In genomic region chr10:99227968-99228864, GRCm38 (mm10) we compare ENCODE assay signal across 9 mouse cellular contexts. TPM values are rescaled to one million over a fixed set of nuclear protein-coding genes. Genes with fewer than 3 reads are reported as not detected.
DNase-seq lines count a peak whose midpoint lies in the region; ATAC-seq and TF ChIP-seq lines count a peak whose summit lies in the region.
"Had no signal": no experiment of that assay in that cellular context is flagged by ENCODE, and none has a peak within 500 bp of the region (broad histone marks: within the 10 kb centered on the region; RNA-seq: fewer than 3 reads in every experiment).

No protein-coding gene starts in this region.

- peaks cover 15% of the 10 kb centered on the region for H3K4me1 ChIP-seq in forebrain, embryonic 13.5 days
- peaks cover 36% of the 10 kb centered on the region for H3K4me1 ChIP-seq in kidney, embryonic 15.5 days
- peaks cover 32% of the 10 kb centered on the region for H3K4me1 ChIP-seq in liver, postnatal 0 days (ENCODE audit: insufficient read depth)
- H3K4me1 ChIP-seq in neural tube, embryonic 14.5 days (ENCODE audit: control insufficient read depth, insufficient read depth, low read length) = peaks cover 9% of the 10 kb centered on the region; the same call in 1 of the 2 replicates

- H3K36me3 ChIP-seq in forebrain, embryonic 13.5 days (ENCODE audit: poor library complexity, severe bottlenecking) = no peaks in the 10 kb centered on the region
- no peaks in the 10 kb centered on the region for H3K36me3 ChIP-seq in kidney, embryonic 15.5 days
- H3K36me3 ChIP-seq in liver, postnatal 0 days (replicated peaks; ENCODE audit: insufficient read depth, low read length) = no peaks in the 10 kb centered on the region
- H3K36me3 ChIP-seq in neural tube, embryonic 14.5 days (ENCODE audit: control insufficient read depth, insufficient read depth, low read length) = no peaks in the 10 kb centered on the region

- ATAC-seq in forebrain, embryonic 13.5 days = no peak
- peak; percentile 26 for ATAC-seq in kidney, embryonic 15.5 days (replicated peaks; ENCODE audit: low FRiP score)
- ATAC-seq in liver, postnatal 0 days = no peak
- ATAC-seq in neural tube, embryonic 14.5 days (ENCODE audit: low read depth) = 0 out of 2 replicates have a peak, but pooled peaks have one; percentile 41
- ATAC-seq: Patski had no signal

- WGBS in forebrain, embryonic 13.5 days = 31% methylated on average over 17 of the region's 17 CpGs
- WGBS in kidney, embryonic 15.5 days = 34% methylated on average over 17 of the region's 17 CpGs
- 25% methylated on average over 17 of the region's 17 CpGs for WGBS in liver, postnatal 0 days (ENCODE audit: insufficient replicate concordance)
- 37% methylated on average over 17 of the region's 17 CpGs for WGBS in neural tube, embryonic 14.5 days

- H3K9me3 ChIP-seq in forebrain, embryonic 13.5 days (replicated peaks) = no peaks in the 10 kb centered on the region
- H3K9me3 ChIP-seq in kidney, embryonic 15.5 days (replicated peaks) = no peaks in the 10 kb centered on the region
- H3K9me3 ChIP-seq in liver, postnatal 0 days (ENCODE audit: low read length) = no peaks in the 10 kb centered on the region
- H3K9me3 ChIP-seq in neural tube, embryonic 14.5 days (ENCODE audit: control insufficient read depth, low read length) = no peaks in the 10 kb centered on the region

- DNase-seq in left cerebral cortex, adult 11 months (ENCODE audit: low spot score) = peak; percentile 32
- no peak for DNase-seq in left cerebral cortex, postnatal 10 days (ENCODE audit: extremely low spot score in 1 of 2, low spot score in 2 of 2)
- no peak for DNase-seq in liver, postnatal 0 days
- no peak for DNase-seq in adipocyte (ENCODE audit: low spot score)
- no peak for DNase-seq in spleen, postnatal 14 days (ENCODE audit: low spot score in 2 of 2)

- H3K9ac ChIP-seq in forebrain, embryonic 13.5 days = no peak overlapping the region
- H3K9ac ChIP-seq in kidney, embryonic 15.5 days = no peak overlapping the region
- no peak overlapping the region for H3K9ac ChIP-seq in liver, postnatal 0 days (replicated peaks)
- no peak overlapping the region for H3K9ac ChIP-seq in neural tube, embryonic 14.5 days (replicated peaks; ENCODE audit: low read depth, low read length)

- H3K4me3 ChIP-seq in forebrain, embryonic 13.5 days = no peak overlapping the region
- no peak overlapping the region for H3K4me3 ChIP-seq in kidney, embryonic 15.5 days (replicated peaks)
- H3K4me3 ChIP-seq in liver, postnatal 0 days (ENCODE audit: low read depth, low read length) = no peak overlapping the region
- H3K4me3 ChIP-seq in neural tube, embryonic 14.5 days (ENCODE audit: low read depth, low read length) = no peak overlapping the region

- H3K4me2 ChIP-seq in forebrain, embryonic 13.5 days = peak overlapping the region; percentile 20; the same call in 1 of the 2 replicates
- peak overlapping the region; percentile 48 for H3K4me2 ChIP-seq in kidney, embryonic 15.5 days
- H3K4me2 ChIP-seq in liver, postnatal 0 days (ENCODE audit: low read depth, low read length) = peak overlapping the region; percentile 42
- peak overlapping the region; percentile 11; the same call in 1 of the 2 replicates for H3K4me2 ChIP-seq in neural tube, embryonic 14.5 days (ENCODE audit: low read depth, low read length)

- 0 out of 2 replicates have a peak, but pooled peaks cover 8% of the 10 kb centered on the region for H3K27me3 ChIP-seq in forebrain, embryonic 13.5 days
- H3K27me3 ChIP-seq in kidney, embryonic 15.5 days = no peaks in the 10 kb centered on the region
- H3K27me3 ChIP-seq in liver, postnatal 0 days (ENCODE audit: insufficient read depth, low read length) = no peaks in the 10 kb centered on the region
- H3K27me3 ChIP-seq in neural tube, embryonic 14.5 days (ENCODE audit: control insufficient read depth, insufficient read depth, low read length) = no peaks in the 10 kb centered on the region
- H3K27me3 ChIP-seq: Patski had no signal

- H3K27ac ChIP-seq in forebrain, embryonic 13.5 days = 0 out of 2 replicates have a peak overlapping the region, but pooled peaks have one; percentile 10
- peak overlapping the region; percentile 74 for H3K27ac ChIP-seq in kidney, embryonic 15.5 days
- peak overlapping the region; percentile 71; the same call in 1 of the 2 replicates for H3K27ac ChIP-seq in liver, postnatal 0 days (ENCODE audit: low read depth)
- 0 out of 2 replicates have a peak overlapping the region, but pooled peaks have one; percentile 44 for H3K27ac ChIP-seq in neural tube, embryonic 14.5 days (ENCODE audit: low read depth, low read length)

- intact Hi-C loops in left cerebral cortex, postnatal 10 days (cut with DNase I) = no loop called here

- no peak for TF ChIP-seq EP300 in liver, postnatal 0 days (IDR thresholded peaks at IDR 0.05; ENCODE audit: low read depth)

- no peak for TF ChIP-seq CTCF in liver, postnatal 0 days (IDR thresholded peaks at IDR 0.05; ENCODE audit: low read depth)

RNA-seq across cellular contexts. Expression of gene Dusp6, which starts 34.8 kb away (rescaled TPM):
- 10 to 100 TPM; 68.8 to 72.4 TPM for total RNA-seq in left cerebral cortex, postnatal 10 days (2021)
- polyA plus RNA-seq in forebrain, embryonic 13.5 days (2015; fragmentation: Nextera tagmentation; extraction: Ambion mirVana) = 24.9 and 26.8 TPM in 2 replicates
- polyA plus RNA-seq in kidney, embryonic 15.5 days (2015; fragmentation: Nextera tagmentation; extraction: Ambion mirVana) = 85.7 and 88.7 TPM in 2 replicates
- polyA plus RNA-seq in liver, postnatal 0 days (2015; fragmentation: Nextera tagmentation; extraction: Ambion mirVana) = 15.4 and 16.8 TPM in 2 replicates
- 20.3 and 27.6 TPM in 2 replicates for polyA plus RNA-seq in neural tube, embryonic 14.5 days (2014; fragmentation: Nextera tagmentation; extraction: Ambion mirVana)

Comparison
In these comparisons a context has a peak if more than half of its experiments do, and no peak if none do; other contexts are left out.
1. ATAC-seq: peak in kidney, embryonic 15.5 days (single experiment) and neural tube, embryonic 14.5 days (single experiment); none in forebrain, embryonic 13.5 days (single experiment) and liver, postnatal 0 days (single experiment).
2. H3K27ac ChIP-seq: peak in every context shown above with its lines; median percentile 74 in kidney, embryonic 15.5 days; 71 in liver, postnatal 0 days; 44 in neural tube, embryonic 14.5 days; 10 in forebrain, embryonic 13.5 days.
3. Peak in every context shown above with its lines, with median percentiles within 50 percentile points of each other: H3K4me2 ChIP-seq.